Mouse (Mus musculus): ENCODE results near the gene Hbp1.

DNA sequence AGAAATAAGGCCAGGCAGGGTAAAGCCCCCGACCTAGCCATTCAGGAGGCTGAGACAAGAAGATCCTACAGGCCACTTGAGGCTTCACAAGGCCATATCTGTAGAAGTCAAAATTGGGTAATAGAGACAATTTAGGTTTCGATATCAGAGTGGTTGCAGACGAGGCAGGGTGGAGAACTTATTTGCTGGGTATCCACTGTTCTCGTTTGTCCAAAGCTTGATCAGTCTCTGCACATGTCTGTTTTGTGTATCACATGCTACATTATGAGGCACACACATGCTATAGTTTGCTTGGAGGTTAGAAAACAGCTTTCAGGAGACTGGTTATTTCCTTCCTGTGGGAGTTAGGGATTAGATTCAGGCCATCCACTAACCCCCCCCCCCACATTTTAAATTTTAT lies 5.5 kb upstream of the Hbp1 start:
- TF ChIP-seq TAL1 (IDR thresholded peaks at IDR 0.05; ENCODE audit: low read length): no peak
- no peak for TF ChIP-seq GATA1 (IDR thresholded peaks at IDR 0.05; ENCODE audit: low read length)

All from erythroblast, embryonic 14.5 days (primary cell).